27 mouse cellular contexts compared by ENCODE assay signal in genomic region chr10:109486917-109487604, GRCm38 (mm10).
DNase-seq lines count a peak whose midpoint lies in the region; ATAC-seq and TF ChIP-seq lines count a peak whose summit lies in the region.
"Had no signal": no experiment of that assay in that cellular context is flagged by ENCODE, and none has a peak within 500 bp of the region (broad histone marks: within the 10 kb centered on the region; RNA-seq: fewer than 3 reads in every experiment).

No protein-coding gene starts in this region.

- intact Hi-C loops in left cerebral cortex, adult 2 months (cut with DNase I), result no loop called here

- H3ac ChIP-seq in myocyte (ENCODE audit: control insufficient read depth, insufficient read length), result no peak overlapping the region

- ATAC-seq in intestine, embryonic 14.5 days (replicated peaks; ENCODE audit: low FRiP score, low TSS enrichment, low read depth), result peak; percentile 68; the same call in 1 of the 2 replicates
- no peak for ATAC-seq in intestine, postnatal 0 days
- no peak for ATAC-seq in liver, embryonic 12.5 days
- ATAC-seq: forebrain, embryonic 14.5 days had no signal

- H3K4me1 ChIP-seq in intestine, embryonic 14.5 days (replicated peaks; ENCODE audit: control insufficient read depth, insufficient read depth, low read length), result no peaks in the 10 kb centered on the region
- no peaks in the 10 kb centered on the region for H3K4me1 ChIP-seq in intestine, postnatal 0 days (replicated peaks; ENCODE audit: control insufficient read depth, insufficient read depth, low read length)
- H3K4me1 ChIP-seq in liver, embryonic 12.5 days, result no peaks in the 10 kb centered on the region
- H3K4me1 ChIP-seq: embryonic facial prominence, embryonic 12.5 days; embryonic facial prominence, embryonic 15.5 days; heart, embryonic 10.5 days; heart, embryonic 13.5 days; hindbrain, embryonic 12.5 days; hindbrain, embryonic 15.5 days had no signal

- 69% methylated on average over 7 of the region's 7 CpGs for WGBS in intestine, embryonic 14.5 days
- WGBS in intestine, postnatal 0 days, result 52% methylated on average over 7 of the region's 7 CpGs
- 65% methylated on average over 7 of the region's 7 CpGs for WGBS in liver, embryonic 12.5 days (ENCODE audit: insufficient replicate concordance)

- H3K4me3 ChIP-seq in intestine, embryonic 14.5 days (ENCODE audit: low read depth, low read length), result no peak overlapping the region
- no peak overlapping the region for H3K4me3 ChIP-seq in intestine, postnatal 0 days (ENCODE audit: low read depth, low read length)
- H3K4me3 ChIP-seq in left cerebral cortex, adult 2 months, result no peak overlapping the region
- no peak overlapping the region for H3K4me3 ChIP-seq in myocyte
- H3K4me3 ChIP-seq in liver, embryonic 12.5 days, result no peak overlapping the region
- H3K4me3 ChIP-seq: embryonic facial prominence, embryonic 12.5 days; embryonic facial prominence, embryonic 15.5 days; heart, adult 2 months; heart, embryonic 10.5 days; heart, embryonic 13.5 days; hindbrain, embryonic 12.5 days; hindbrain, embryonic 15.5 days had no signal

- no peak for DNase-seq in intestine, embryonic 14.5 days (ENCODE audit: low spot score)
- no peak for DNase-seq in left cerebral cortex, adult 2 months (ENCODE audit: extremely low spot score in 1 of 2, low spot score in 2 of 2)
- no peak for DNase-seq in left cerebral cortex, adult 9 months (ENCODE audit: low spot score in 2 of 2)
- DNase-seq in MN1 (ENCODE audit: low spot score), result peak; percentile 65
- DNase-seq in spleen, adult 18-20 months, result no peak
- DNase-seq: adrenal gland, postnatal 10 days; cerebellum, adult 11 months; cerebellum, adult 2 months; cerebellum, adult 9-11 months; cerebellum, postnatal 25 days; forebrain, postnatal 0 days; gastrocnemius, postnatal 25 days; heart, adult 2 months; heart, postnatal 14 days; kidney, adult 18-20 months had no signal

- no peaks in the 10 kb centered on the region for H3K27me3 ChIP-seq in intestine, embryonic 14.5 days (replicated peaks; ENCODE audit: control insufficient read depth, insufficient read depth, low read length)
- no peaks in the 10 kb centered on the region for H3K27me3 ChIP-seq in intestine, postnatal 0 days (replicated peaks; ENCODE audit: control insufficient read depth, insufficient read depth, low read length)
- H3K27me3 ChIP-seq in myocyte (ENCODE audit: control insufficient read depth, insufficient read depth, insufficient read length), result no peaks in the 10 kb centered on the region
- H3K27me3 ChIP-seq in liver, embryonic 12.5 days (replicated peaks), result no peaks in the 10 kb centered on the region
- H3K27me3 ChIP-seq: CH12.LX; embryonic facial prominence, embryonic 12.5 days; embryonic facial prominence, embryonic 15.5 days; heart, embryonic 13.5 days; hindbrain, embryonic 12.5 days; hindbrain, embryonic 15.5 days had no signal

- no peak overlapping the region for H3K27ac ChIP-seq in intestine, embryonic 14.5 days (ENCODE audit: low read depth)
- no peak overlapping the region for H3K27ac ChIP-seq in intestine, postnatal 0 days (ENCODE audit: low read depth, low read length)
- peak overlapping the region; percentile 5; the same call in 1 of the 2 replicates for H3K27ac ChIP-seq in left cerebral cortex, adult 2 months
- H3K27ac ChIP-seq in liver, embryonic 12.5 days, result no peak overlapping the region
- H3K27ac ChIP-seq: embryonic facial prominence, embryonic 12.5 days; embryonic facial prominence, embryonic 15.5 days; heart, adult 2 months; heart, embryonic 10.5 days; heart, embryonic 13.5 days; hindbrain, embryonic 12.5 days; hindbrain, embryonic 15.5 days had no signal

- H3K79me2 ChIP-seq in myocyte (ENCODE audit: control insufficient read depth, insufficient read depth), result no peaks in the 10 kb centered on the region

- H3K4me2 ChIP-seq in intestine, embryonic 14.5 days (ENCODE audit: low read length), result no peak overlapping the region
- no peak overlapping the region for H3K4me2 ChIP-seq in intestine, postnatal 0 days (replicated peaks; ENCODE audit: low read depth)
- peak overlapping the region; percentile 35 for H3K4me2 ChIP-seq in myocyte (ENCODE audit: low read depth)
- H3K4me2 ChIP-seq in liver, embryonic 12.5 days, result no peak overlapping the region
- H3K4me2 ChIP-seq: embryonic facial prominence, embryonic 12.5 days; embryonic facial prominence, embryonic 15.5 days; heart, embryonic 13.5 days; hindbrain, embryonic 12.5 days; hindbrain, embryonic 15.5 days had no signal

- no peaks in the 10 kb centered on the region for H3K36me3 ChIP-seq in intestine, embryonic 14.5 days (ENCODE audit: control insufficient read depth, insufficient read depth, low read length)
- no peaks in the 10 kb centered on the region for H3K36me3 ChIP-seq in intestine, postnatal 0 days (ENCODE audit: control insufficient read depth, insufficient read depth)
- no peaks in the 10 kb centered on the region for H3K36me3 ChIP-seq in myocyte (ENCODE audit: control insufficient read depth, insufficient read depth)
- no peaks in the 10 kb centered on the region for H3K36me3 ChIP-seq in liver, embryonic 12.5 days
- H3K36me3 ChIP-seq: embryonic facial prominence, embryonic 12.5 days; embryonic facial prominence, embryonic 15.5 days; G1E; heart, embryonic 10.5 days; heart, embryonic 13.5 days; hindbrain, embryonic 12.5 days; hindbrain, embryonic 15.5 days had no signal

- H3K9me3 ChIP-seq in intestine, embryonic 14.5 days (ENCODE audit: control insufficient read depth, low read length), result no peaks in the 10 kb centered on the region
- no peaks in the 10 kb centered on the region for H3K9me3 ChIP-seq in intestine, postnatal 0 days (ENCODE audit: control insufficient read depth)
- no peaks in the 10 kb centered on the region for H3K9me3 ChIP-seq in liver, embryonic 12.5 days (replicated peaks)
- H3K9me3 ChIP-seq: embryonic facial prominence, embryonic 12.5 days; embryonic facial prominence, embryonic 15.5 days; heart, embryonic 10.5 days; heart, embryonic 13.5 days; hindbrain, embryonic 12.5 days; hindbrain, embryonic 15.5 days had no signal

- no peak for TF ChIP-seq POLR2A in myocyte (IDR thresholded peaks at IDR 0.05; ENCODE audit: insufficient read length, low read depth)

- no peak for TF ChIP-seq CTCF in intestine, postnatal 0 days (IDR thresholded peaks at IDR 0.05; ENCODE audit: low read depth)
- TF ChIP-seq CTCF in left cerebral cortex, adult 2 months (IDR thresholded peaks at IDR 0.05), result no peak

- H3K9ac ChIP-seq in intestine, embryonic 14.5 days (ENCODE audit: low read length), result no peak overlapping the region
- H3K9ac ChIP-seq in intestine, postnatal 0 days (ENCODE audit: low read depth, low read length), result no peak overlapping the region
- H3K9ac ChIP-seq in liver, embryonic 12.5 days, result no peak overlapping the region
- H3K9ac ChIP-seq: embryonic facial prominence, embryonic 12.5 days; embryonic facial prominence, embryonic 15.5 days; forebrain, postnatal 0 days; heart, embryonic 13.5 days; hindbrain, embryonic 12.5 days; hindbrain, embryonic 15.5 days had no signal

TF ChIP-seq in myocyte, 11 proteins besides CTCF, POLR2A, EP300 and RAD21:
- no peak for TF ChIP-seq CEBPB (IDR thresholded peaks at IDR 0.05; ENCODE audit: insufficient read depth, poor library complexity, severe bottlenecking)
- TF ChIP-seq POLR2AphosphoS2 (IDR thresholded peaks at IDR 0.05; ENCODE audit: insufficient read length, low read depth), result no peak
- TF ChIP-seq USF1 (IDR thresholded peaks at IDR 0.05; ENCODE audit: low read depth), result peak; percentile 72
- no peak for TF ChIP-seq E2F4 (IDR thresholded peaks at IDR 0.05; ENCODE audit: insufficient read depth)
- no peak for TF ChIP-seq SRF (IDR thresholded peaks at IDR 0.05; ENCODE audit: control insufficient read depth, insufficient read length, low read depth)
- no peak for TF ChIP-seq TCF3 (IDR thresholded peaks at IDR 0.05; ENCODE audit: insufficient read length, low read depth)
